Mouse (Mus musculus): Measurements from ENCODE around the gene Lce3e. TPM values are rescaled to one million over a fixed set of nuclear protein-coding genes. Genes with fewer than 3 reads are reported as not detected.

Gene Lce3e
- polyA plus RNA-seq, 1 experiment from 2014 or later, result not detected

- Histone ChIP-seq H3K4me3 (replicated peaks; ENCODE audit: low read length) (no peak overlapping the region), H3K4me1 (replicated peaks; ENCODE audit: control insufficient read depth, insufficient read depth, low read length) (no peaks in the 10 kb centered on the region), H3K9ac (replicated peaks; ENCODE audit: low read depth, low read length) (no peak overlapping the region), H3K36me3 (ENCODE audit: control insufficient read depth, insufficient read depth) (no peaks in the 10 kb centered on the region), H3K27ac (ENCODE audit: low read length) (no peak overlapping the region), H3K4me2 (ENCODE audit: low read length) (no peak overlapping the region), H3K9me3 (ENCODE audit: control insufficient read depth, low read length) (no peaks in the 10 kb centered on the region), H3K27me3 (replicated peaks; ENCODE audit: control insufficient read depth, insufficient read depth, low read length) (no peaks in the 10 kb centered on the region)
- peak; percentile 70 for ATAC-seq
- WGBS, result 29% methylated on average over 4 of the region's 4 CpGs
These were observed 36.0 kb downstream of the Lce3e start for GRCm38 (mm10) chr3:93002843-93003242.

DNA sequence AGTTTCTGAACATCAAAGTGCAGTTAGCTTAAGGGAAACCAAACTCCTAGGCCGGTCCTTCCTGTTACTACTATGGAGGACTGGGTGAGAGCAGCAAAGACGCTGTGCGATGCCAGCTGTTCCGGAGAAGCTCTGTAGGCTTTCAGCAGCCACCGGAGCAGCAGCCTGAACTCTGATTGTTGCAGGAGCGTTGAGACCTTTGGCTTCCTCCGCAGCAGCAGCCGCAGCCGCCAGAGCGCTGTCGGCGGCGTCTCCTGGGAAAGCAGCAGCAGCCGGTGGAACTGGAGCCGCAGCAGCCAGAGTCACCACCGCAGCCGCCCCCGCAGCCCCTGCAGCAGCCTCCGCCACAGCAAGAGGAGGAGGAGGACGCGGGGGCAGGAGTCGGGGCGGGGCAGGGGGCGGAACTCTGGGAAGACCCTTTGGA, 47.5 kb downstream of the Lce3e start:
- Histone ChIP-seq H3K9ac (replicated peaks; ENCODE audit: low read depth, low read length) (peak overlapping the region; percentile 49), H3K4me2 (ENCODE audit: low read length) (peak overlapping the region; percentile 56), H3K4me1 (replicated peaks; ENCODE audit: control insufficient read depth, insufficient read depth, low read length) (no peaks in the 10 kb centered on the region), H3K27ac (ENCODE audit: low read length) (no peak overlapping the region), H3K4me3 (replicated peaks; ENCODE audit: low read length) (peak overlapping the region; percentile 45), H3K36me3 (ENCODE audit: control insufficient read depth, insufficient read depth) (no peaks in the 10 kb centered on the region), H3K27me3 (replicated peaks; ENCODE audit: control insufficient read depth, insufficient read depth, low read length) (no peaks in the 10 kb centered on the region), H3K9me3 (ENCODE audit: control insufficient read depth, low read length) (no peaks in the 10 kb centered on the region)
- peak; percentile 94 for ATAC-seq
- WGBS, result 4% methylated on average over 19 of the region's 24 CpGs

DNA sequence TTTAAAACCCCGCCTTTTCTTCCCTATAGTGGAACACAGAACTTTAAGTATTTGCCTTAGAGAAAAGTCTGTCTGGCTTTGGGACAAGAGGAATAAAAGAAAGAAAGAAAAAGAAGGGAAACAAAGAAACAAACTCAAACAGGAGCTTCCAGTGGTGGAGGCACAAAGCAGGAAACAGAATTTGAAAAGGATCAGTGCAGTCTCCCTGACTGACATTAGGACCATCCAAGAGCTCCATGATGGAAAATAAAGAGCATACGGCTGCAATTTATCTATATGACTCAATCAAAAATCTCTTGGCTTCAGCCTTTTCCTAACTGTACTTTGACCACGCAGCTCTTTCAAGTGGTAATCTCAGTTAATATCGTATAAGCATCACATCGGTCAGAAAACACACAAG, 48.0 kb downstream of the Lce3e start:
- WGBS, result 14% methylated on average over 5 of the region's 5 CpGs
- ATAC-seq, result peak; percentile 32; the same call in 1 of the 2 replicates
- Histone ChIP-seq H3K9ac (replicated peaks; ENCODE audit: low read depth, low read length) (peak overlapping the region; percentile 49; the same call in 1 of the 2 replicates), H3K4me3 (replicated peaks; ENCODE audit: low read length) (peak overlapping the region; percentile 45), H3K4me1 (replicated peaks; ENCODE audit: control insufficient read depth, insufficient read depth, low read length) (no peaks in the 10 kb centered on the region), H3K27me3 (replicated peaks; ENCODE audit: control insufficient read depth, insufficient read depth, low read length) (no peaks in the 10 kb centered on the region), H3K36me3 (ENCODE audit: control insufficient read depth, insufficient read depth) (no peaks in the 10 kb centered on the region), H3K27ac (ENCODE audit: low read length) (no peak overlapping the region), H3K9me3 (ENCODE audit: control insufficient read depth, low read length) (no peaks in the 10 kb centered on the region), H3K4me2 (ENCODE audit: low read length) (peak overlapping the region; percentile 56)

DNA sequence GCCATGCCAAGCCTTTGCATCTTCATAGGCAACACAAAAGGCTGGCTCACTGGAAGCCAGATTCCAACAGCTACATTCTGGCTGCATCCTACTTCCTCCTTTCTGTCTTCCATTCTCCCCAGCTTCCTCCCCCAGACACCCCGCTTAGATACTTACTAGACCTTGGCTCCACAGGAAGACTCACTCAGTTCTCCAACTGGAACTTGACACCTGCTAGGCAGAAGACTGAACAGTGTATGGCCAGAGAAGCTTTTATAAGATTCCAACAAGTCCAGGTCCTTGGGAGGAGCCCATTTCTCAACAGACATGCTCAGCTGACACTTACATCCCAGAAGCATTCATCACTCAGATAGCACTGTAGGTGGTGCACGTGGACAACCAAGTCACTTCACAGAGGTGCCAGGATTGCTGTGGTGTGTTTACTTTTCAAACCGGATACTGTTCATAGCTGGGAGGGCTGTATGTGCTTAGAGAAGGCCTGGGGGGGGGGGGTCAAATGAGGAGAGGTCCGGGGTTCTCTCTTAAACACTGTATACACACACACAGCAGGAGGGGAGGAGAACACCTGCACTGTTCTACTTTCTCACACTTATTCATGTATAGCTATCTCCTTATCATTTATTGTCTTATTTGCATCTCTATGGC, 48.7 kb downstream of the Lce3e start, which contains the start of gene Crct1:
Crct1 (minus strand) TSS at position 228 of the 645 bp plus-strand sequence.
- WGBS, result 57% methylated on average over 4 of the region's 4 CpGs
- H3K4me3 ChIP-seq (replicated peaks; ENCODE audit: low read length), result peak within 1 kb of the TSS; percentile 45
- H3K4me2 ChIP-seq (ENCODE audit: low read length), result peak within 1 kb of the TSS; percentile 56
- H3K36me3 ChIP-seq (ENCODE audit: control insufficient read depth, insufficient read depth), result no peaks in the 10 kb centered on the region
- no peaks in the 10 kb centered on the region for H3K9me3 ChIP-seq (ENCODE audit: control insufficient read depth, low read length)
- ATAC-seq, result no peak
- H3K27me3 ChIP-seq (replicated peaks; ENCODE audit: control insufficient read depth, insufficient read depth, low read length), result no peaks in the 10 kb centered on the region
- H3K9ac ChIP-seq (replicated peaks; ENCODE audit: low read depth, low read length), result peak within 1 kb of the TSS; percentile 49
- H3K4me1 ChIP-seq (replicated peaks; ENCODE audit: control insufficient read depth, insufficient read depth, low read length), result no peaks in the 10 kb centered on the region
- no peak within 1 kb of the TSS for H3K27ac ChIP-seq (ENCODE audit: low read length)

Other genes starting within 250 kb of the Lce3e start
- gene Lce1f, start 246.7 kb upstream of the Lce3e start, polyA plus RNA-seq (2015; fragmentation: Nextera tagmentation; extraction: Ambion mirVana), result not detected in 2 replicates
- not detected in 2 replicates for gene Gm38119, start 228.0 kb upstream of the Lce3e start, polyA plus RNA-seq (2015; fragmentation: Nextera tagmentation; extraction: Ambion mirVana)
- not detected in 2 replicates for gene Lce1g, start 214.7 kb upstream of the Lce3e start, polyA plus RNA-seq (2015; fragmentation: Nextera tagmentation; extraction: Ambion mirVana)
- gene Lce1h, start 202.0 kb upstream of the Lce3e start, polyA plus RNA-seq (2015; fragmentation: Nextera tagmentation; extraction: Ambion mirVana), result not detected in 2 replicates
- gene Lce1i, start 188.2 kb upstream of the Lce3e start, polyA plus RNA-seq (2015; fragmentation: Nextera tagmentation; extraction: Ambion mirVana), result not detected in 2 replicates
- gene Lce1j, start 176.5 kb upstream of the Lce3e start, polyA plus RNA-seq (2015; fragmentation: Nextera tagmentation; extraction: Ambion mirVana), result not detected in 2 replicates
- not detected in 2 replicates for gene Lce1k, start 159.2 kb upstream of the Lce3e start, polyA plus RNA-seq (2015; fragmentation: Nextera tagmentation; extraction: Ambion mirVana)
- not detected in 2 replicates for gene Kprp, start 139.8 kb upstream of the Lce3e start, polyA plus RNA-seq (2015; fragmentation: Nextera tagmentation; extraction: Ambion mirVana)
- not detected in 2 replicates for gene Lce1l, start 115.8 kb upstream of the Lce3e start, polyA plus RNA-seq (2015; fragmentation: Nextera tagmentation; extraction: Ambion mirVana)
- not detected in 2 replicates for gene 2310050C09Rik, start 96.8 kb upstream of the Lce3e start, polyA plus RNA-seq (2015; fragmentation: Nextera tagmentation; extraction: Ambion mirVana)
- gene Lce3a, start 40.8 kb upstream of the Lce3e start, polyA plus RNA-seq (2015; fragmentation: Nextera tagmentation; extraction: Ambion mirVana), result not detected in 2 replicates
- gene Lce3b, start 34.1 kb upstream of the Lce3e start, polyA plus RNA-seq (2015; fragmentation: Nextera tagmentation; extraction: Ambion mirVana), result not detected in 2 replicates
- gene Lce3c, start 22.6 kb upstream of the Lce3e start, polyA plus RNA-seq (2015; fragmentation: Nextera tagmentation; extraction: Ambion mirVana), result not detected in 2 replicates
- gene Lce3d, start 9.7 kb upstream of the Lce3e start, polyA plus RNA-seq (2015; fragmentation: Nextera tagmentation; extraction: Ambion mirVana), result not detected in 2 replicates
- gene Lce3f, start 25.2 kb downstream of the Lce3e start, polyA plus RNA-seq (2015; fragmentation: Nextera tagmentation; extraction: Ambion mirVana), result not detected in 2 replicates
- gene Crct1, start 48.6 kb downstream of the Lce3e start, polyA plus RNA-seq (2015; fragmentation: Nextera tagmentation; extraction: Ambion mirVana), result not detected in 2 replicates
- not detected in 2 replicates for gene Lce1m, start 52.0 kb downstream of the Lce3e start, polyA plus RNA-seq (2015; fragmentation: Nextera tagmentation; extraction: Ambion mirVana)
- gene Gm4858, start 101.8 kb downstream of the Lce3e start, polyA plus RNA-seq (2015; fragmentation: Nextera tagmentation; extraction: Ambion mirVana), result not detected in 2 replicates
- gene Crnn, start 177.7 kb downstream of the Lce3e start, polyA plus RNA-seq (2015; fragmentation: Nextera tagmentation; extraction: Ambion mirVana), result not detected in 2 replicates
- not detected in 2 replicates for gene Flg2, start 230.2 kb downstream of the Lce3e start, polyA plus RNA-seq (2015; fragmentation: Nextera tagmentation; extraction: Ambion mirVana)